Mouse (Mus musculus): ENCODE results near the gene Dmrta2. TPM values are rescaled to one million over a fixed set of nuclear protein-coding genes. Genes with fewer than 3 reads are reported as not detected.

Dmrta2 gene
- polyA plus RNA-seq, 1 experiment from 2014 or later = not detected

GRCm38 (mm10) chr4:109969561-109969960 lies 8.3 kb upstream of the Dmrta2 start:
- WGBS (ENCODE audit: insufficient replicate concordance) = 69% methylated on average over 5 of the region's 5 CpGs

GRCm38 (mm10) chr4:109973991-109974654 lies 3.7 kb upstream of the Dmrta2 start:
- 3% methylated on average over 20 of the region's 20 CpGs for WGBS (ENCODE audit: insufficient replicate concordance)
- Histone ChIP-seq H3K9me3 (replicated peaks) (no peaks in the 10 kb centered on the region), H3K4me1 (replicated peaks) (peaks cover 10% of the 10 kb centered on the region), H3K9ac (no peak overlapping the region), H3K27ac (no peak overlapping the region), H3K27me3 (peaks cover 88% of the 10 kb centered on the region), H3K36me3 (no peaks in the 10 kb centered on the region), H3K4me3 (replicated peaks) (no peak overlapping the region), H3K4me2 (no peak overlapping the region)
- ATAC-seq (ENCODE audit: low read depth) (no peak), DNase-seq (no peak)

More at GRCm38 (mm10) chr4:109969561-109969960, 8.3 kb upstream of the Dmrta2 start:
- no peaks in the 10 kb centered on the region for H3K9me3 ChIP-seq (replicated peaks)
- 0 out of 2 replicates have a peak, but pooled peaks cover 3% of the 10 kb centered on the region for H3K36me3 ChIP-seq
- H3K4me1 ChIP-seq (replicated peaks) = 0 out of 2 replicates have a peak, but pooled peaks cover 6% of the 10 kb centered on the region
- no peak overlapping the region for H3K9ac ChIP-seq
- DNase-seq (no peak), ATAC-seq (ENCODE audit: low read depth) (no peak)
- H3K4me3 ChIP-seq (replicated peaks) = no peak overlapping the region
- peaks cover 42% of the 10 kb centered on the region for H3K27me3 ChIP-seq
- H3K27ac ChIP-seq = no peak overlapping the region
- H3K4me2 ChIP-seq = no peak overlapping the region

GRCm38 (mm10) chr4:109974655-109975380 lies 3.0 kb upstream of the Dmrta2 start:
- Histone ChIP-seq H3K9me3 (replicated peaks) (no peaks in the 10 kb centered on the region), H3K9ac (no peak overlapping the region), H3K4me1 (replicated peaks) (peaks cover 10% of the 10 kb centered on the region), H3K36me3 (no peaks in the 10 kb centered on the region), H3K4me3 (replicated peaks) (no peak overlapping the region), H3K27ac (no peak overlapping the region), H3K4me2 (no peak overlapping the region), H3K27me3 (peaks cover 95% of the 10 kb centered on the region)
- WGBS (ENCODE audit: insufficient replicate concordance) = 6% methylated on average over 33 of the region's 33 CpGs
- no peak for ATAC-seq (ENCODE audit: low read depth)
- DNase-seq = no peak

GRCm38 (mm10) chr4:109975381-109976240 lies 2.2 kb upstream of the Dmrta2 start:
- Histone ChIP-seq H3K27ac (no peak overlapping the region), H3K4me1 (replicated peaks) (peaks cover 10% of the 10 kb centered on the region), H3K4me3 (replicated peaks) (no peak overlapping the region), H3K27me3 (peaks cover 98% of the 10 kb centered on the region), H3K9ac (no peak overlapping the region), H3K9me3 (replicated peaks) (no peaks in the 10 kb centered on the region), H3K4me2 (no peak overlapping the region), H3K36me3 (no peaks in the 10 kb centered on the region)
- ATAC-seq (ENCODE audit: low read depth) (no peak), DNase-seq (no peak)
- 9% methylated on average over 25 of the region's 25 CpGs for WGBS (ENCODE audit: insufficient replicate concordance)

- Histone ChIP-seq H3K9ac (no peak overlapping the region), H3K4me2 (no peak overlapping the region), H3K4me3 (replicated peaks) (no peak overlapping the region), H3K4me1 (replicated peaks) (peaks cover 11% of the 10 kb centered on the region), H3K36me3 (no peaks in the 10 kb centered on the region), H3K27ac (no peak overlapping the region), H3K9me3 (replicated peaks) (no peaks in the 10 kb centered on the region), H3K27me3 (peaks cover 99% of the 10 kb centered on the region)
- DNase-seq (no peak), ATAC-seq (ENCODE audit: low read depth) (no peak)
- 3% methylated on average over 34 of the region's 34 CpGs for WGBS (ENCODE audit: insufficient replicate concordance)
Measured at GRCm38 (mm10) chr4:109976273-109977147, 1.3 kb upstream of the Dmrta2 start.

- peak overlapping the region; percentile 54 for H3K4me2 ChIP-seq
- H3K4me1 ChIP-seq (replicated peaks) = peaks cover 21% of the 10 kb centered on the region
- H3K9ac ChIP-seq = no peak overlapping the region
- DNase-seq = no peak
- H3K4me3 ChIP-seq (replicated peaks) = peak overlapping the region; percentile 37
- no peak overlapping the region for H3K27ac ChIP-seq
- H3K27me3 ChIP-seq = peaks cover 100% of the 10 kb centered on the region
- peak; percentile 40; the same call in 1 of the 2 replicates for ATAC-seq (ENCODE audit: low read depth)
- no peaks in the 10 kb centered on the region for H3K9me3 ChIP-seq (replicated peaks)
- H3K36me3 ChIP-seq = no peaks in the 10 kb centered on the region
- WGBS (ENCODE audit: insufficient replicate concordance) = 5% methylated on average over 56 of the region's 56 CpGs
Measured at GRCm38 (mm10) chr4:109978068-109978857, 410 bp downstream of the Dmrta2 start.

GRCm38 (mm10) chr4:109978858-109979340 lies 1.0 kb downstream of the Dmrta2 start:
- peaks cover 27% of the 10 kb centered on the region for H3K4me1 ChIP-seq (replicated peaks)
- H3K9me3 ChIP-seq (replicated peaks) = no peaks in the 10 kb centered on the region
- H3K27me3 ChIP-seq = peaks cover 100% of the 10 kb centered on the region
- no peak overlapping the region for H3K27ac ChIP-seq
- no peak overlapping the region for H3K4me2 ChIP-seq
- no peak overlapping the region for H3K4me3 ChIP-seq (replicated peaks)
- WGBS (ENCODE audit: insufficient replicate concordance) = 5% methylated on average over 9 of the region's 9 CpGs
- H3K9ac ChIP-seq = no peak overlapping the region
- DNase-seq (no peak), ATAC-seq (ENCODE audit: low read depth) (no peak)
- H3K36me3 ChIP-seq = no peaks in the 10 kb centered on the region

GRCm38 (mm10) chr4:109979461-109980320 lies 1.8 kb downstream of the Dmrta2 start:
- H3K9ac ChIP-seq = no peak overlapping the region
- H3K4me3 ChIP-seq (replicated peaks) = peak overlapping the region; percentile 19; the same call in 1 of the 2 replicates
- H3K36me3 ChIP-seq = no peaks in the 10 kb centered on the region
- H3K9me3 ChIP-seq (replicated peaks) = no peaks in the 10 kb centered on the region
- no peak overlapping the region for H3K27ac ChIP-seq
- 2% methylated on average over 66 of the region's 66 CpGs for WGBS (ENCODE audit: insufficient replicate concordance)
- DNase-seq (no peak), ATAC-seq (ENCODE audit: low read depth) (no peak)
- peaks cover 100% of the 10 kb centered on the region for H3K27me3 ChIP-seq
- no peak overlapping the region for H3K4me2 ChIP-seq
- peaks cover 28% of the 10 kb centered on the region for H3K4me1 ChIP-seq (replicated peaks)

- Histone ChIP-seq H3K27ac (no peak overlapping the region), H3K36me3 (no peaks in the 10 kb centered on the region), H3K9me3 (replicated peaks) (no peaks in the 10 kb centered on the region), H3K4me2 (no peak overlapping the region), H3K27me3 (peaks cover 100% of the 10 kb centered on the region), H3K9ac (no peak overlapping the region), H3K4me3 (replicated peaks) (no peak overlapping the region), H3K4me1 (replicated peaks) (peaks cover 28% of the 10 kb centered on the region)
- DNase-seq = no peak
- ATAC-seq (ENCODE audit: low read depth) = no peak
- WGBS (ENCODE audit: insufficient replicate concordance) = 7% methylated on average over 29 of the region's 29 CpGs
Measured at GRCm38 (mm10) chr4:109980321-109981082, 2.6 kb downstream of the Dmrta2 start.

Measured in liver, embryonic 13.5 days (tissue).